Mouse (Mus musculus) granulocyte monocyte progenitor cell, adult 5-6 weeks (primary cell): ENCODE results near the gene Hook2. TPM values are rescaled to one million over a fixed set of nuclear protein-coding genes. Genes with fewer than 3 reads are reported as not detected.

Source experiments
- ATAC-seq: replicated peaks from 2 replicates; pipeline ENCODE4 v1.8.0; 2016; ENCODE audit warnings: mild to moderate bottlenecking, moderate TSS enrichment, inconsistent platforms; ENCODE audit not compliant: poor library complexity, severe bottlenecking
- total RNA-seq, 2 experiments: library from RNA; stranded (forward) in 1 of 2; stranded (reverse) in 1 of 2; fragments of 200-712, 200-1000 nt in 1 of 2; fragments of >200 nt in 1 of 2; fragmentation: Nextera tagmentation in 1 of 2; gene quantifications; 2 replicates each; pipeline ENCODE4 v1.2.3; 2014 to 2017

Hook2 gene
- total RNA-seq, 2 experiments from 2014 or later, result 5.7 to 6.1 TPM

GRCm38 (mm10) chr8:85025098-85025932 is 34.9 kb downstream of the Hook2 start, which contains the start of gene Asna1:
Gene Asna1 (minus strand): TSS chr8:85025281.
- peak; percentile 77 for ATAC-seq

DNA sequence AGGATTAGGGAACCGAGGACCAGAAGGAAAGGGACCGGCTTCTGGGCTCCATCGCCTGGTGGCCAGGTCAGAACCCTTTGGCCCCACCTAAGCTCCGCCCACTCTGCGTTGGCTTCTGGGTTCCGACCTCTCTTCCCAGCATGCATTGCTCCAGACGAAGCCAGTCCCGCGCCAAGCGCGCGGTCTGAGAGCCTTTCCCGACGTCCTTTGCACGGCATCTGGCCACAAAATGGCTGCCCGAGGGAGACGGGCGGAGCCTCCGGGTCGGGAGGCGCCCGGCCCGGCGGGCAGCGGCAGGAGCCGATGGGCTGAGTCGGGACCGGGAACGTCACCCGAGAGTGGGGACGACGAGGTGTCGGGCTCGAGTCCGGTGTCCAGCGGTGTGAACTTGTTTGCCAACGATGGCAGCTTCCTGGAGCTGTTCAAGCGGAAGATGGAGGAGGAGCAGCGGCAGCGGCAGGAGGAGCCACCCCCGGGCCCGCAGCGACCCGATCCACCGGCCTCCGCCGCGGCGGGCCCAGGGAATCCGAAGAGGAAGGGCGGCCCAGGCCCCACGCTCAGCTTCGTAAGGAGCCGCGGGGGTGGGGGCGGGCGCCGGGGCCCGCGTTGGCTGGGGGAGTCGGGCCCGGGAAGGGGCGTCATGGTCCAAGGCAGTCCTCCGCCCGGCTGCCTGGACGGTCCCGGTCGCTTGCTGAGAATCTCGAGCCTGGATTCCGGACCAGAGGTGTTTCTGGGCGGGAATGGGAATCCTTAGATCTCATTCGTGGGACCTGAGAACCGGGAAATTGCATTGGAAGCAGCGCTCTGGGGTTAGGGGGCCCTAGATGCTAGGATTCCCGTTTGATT is 36.5 kb downstream of the Hook2 start, which contains the start of gene Trir:
Gene Trir (plus strand): TSS at position 154 of the 846 bp plus-strand sequence.
- peak; percentile 77 for ATAC-seq

- no peak for ATAC-seq
These were observed 37.1 kb downstream of the Hook2 start for GRCm38 (mm10) chr8:85027516-85027855.

GRCm38 (mm10) chr8:85027922-85028321 is 37.5 kb downstream of the Hook2 start:
- no peak for ATAC-seq

DNA sequence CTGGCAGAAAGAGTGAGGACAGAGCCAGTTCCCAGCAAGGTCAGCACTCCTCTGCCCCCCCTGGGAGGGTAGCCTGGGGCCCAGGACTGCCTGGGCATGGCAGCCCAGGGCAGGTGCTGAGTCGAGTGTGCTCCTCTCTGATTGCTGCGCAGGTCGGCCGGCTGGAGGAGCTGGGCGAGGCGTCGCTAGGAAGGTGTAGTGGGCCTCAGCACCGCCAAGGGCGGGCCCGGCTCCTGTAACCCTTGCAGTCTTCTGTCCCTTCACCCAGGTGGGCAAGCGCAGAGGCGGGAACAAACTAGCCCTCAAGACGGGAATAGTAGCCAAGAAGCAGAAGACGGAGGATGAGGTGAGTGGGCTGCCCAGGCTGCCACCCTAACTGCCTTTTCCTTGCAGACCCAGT is 38.9 kb downstream of the Hook2 start:
- no peak for ATAC-seq

GRCm38 (mm10) chr8:85032622-85033311 is 42.4 kb downstream of the Hook2 start:
- no peak for ATAC-seq

GRCm38 (mm10) chr8:85033867-85034266 is 43.5 kb downstream of the Hook2 start:
- no peak for ATAC-seq

DNA sequence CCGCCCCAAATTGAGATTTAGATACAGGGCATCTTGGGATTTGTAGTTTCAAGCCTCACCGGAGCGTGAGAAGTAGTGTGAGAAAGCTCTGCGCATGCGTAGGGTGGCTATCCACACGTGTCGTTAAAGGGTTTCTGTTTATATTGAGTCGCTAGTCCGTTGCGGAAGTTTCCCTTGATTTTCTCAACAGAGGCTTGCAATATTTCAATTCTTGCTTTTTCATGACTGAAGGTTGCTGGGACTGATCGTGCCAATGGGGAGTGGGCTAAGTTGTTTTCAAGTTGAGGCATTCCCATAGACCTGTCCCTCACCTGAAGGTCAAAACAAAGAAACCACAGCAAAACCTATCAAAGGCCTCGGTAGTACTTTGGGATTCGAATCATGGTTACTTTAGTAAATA is 44.4 kb downstream of the Hook2 start:
- ATAC-seq, result peak; percentile 26

DNA sequence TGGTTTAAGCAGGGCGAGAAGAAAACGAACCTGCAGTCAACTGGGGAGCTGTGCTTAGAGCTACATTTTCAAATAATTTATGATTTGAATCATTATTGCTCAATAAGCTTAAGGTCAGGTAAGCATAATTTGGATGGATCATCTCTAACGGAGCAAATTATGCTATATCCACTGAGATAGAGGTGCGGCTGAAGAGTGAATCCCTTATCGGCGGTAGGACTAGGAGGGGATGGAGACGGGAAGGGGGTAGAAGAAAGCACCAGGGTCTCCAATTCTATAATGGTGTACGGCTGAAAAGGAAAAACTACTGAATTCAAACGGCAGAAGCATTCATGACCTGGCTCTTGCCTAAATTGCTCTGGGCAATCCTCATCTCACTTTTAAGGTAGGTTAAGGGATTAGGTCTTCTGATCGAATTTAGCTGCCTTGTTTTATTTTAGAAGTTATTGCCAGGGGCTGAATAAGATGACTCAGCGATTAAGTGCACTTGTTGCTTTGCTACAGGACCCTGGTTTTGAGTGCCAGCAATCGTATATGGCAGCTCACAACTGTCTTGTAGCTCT is 44.8 kb downstream of the Hook2 start:
- ATAC-seq, result no peak

- ATAC-seq, result no peak
These were observed 45.4 kb downstream of the Hook2 start for GRCm38 (mm10) chr8:85035728-85036310.

- ATAC-seq, result no peak
These were observed 45.9 kb downstream of the Hook2 start for GRCm38 (mm10) chr8:85036381-85036717.

DNA sequence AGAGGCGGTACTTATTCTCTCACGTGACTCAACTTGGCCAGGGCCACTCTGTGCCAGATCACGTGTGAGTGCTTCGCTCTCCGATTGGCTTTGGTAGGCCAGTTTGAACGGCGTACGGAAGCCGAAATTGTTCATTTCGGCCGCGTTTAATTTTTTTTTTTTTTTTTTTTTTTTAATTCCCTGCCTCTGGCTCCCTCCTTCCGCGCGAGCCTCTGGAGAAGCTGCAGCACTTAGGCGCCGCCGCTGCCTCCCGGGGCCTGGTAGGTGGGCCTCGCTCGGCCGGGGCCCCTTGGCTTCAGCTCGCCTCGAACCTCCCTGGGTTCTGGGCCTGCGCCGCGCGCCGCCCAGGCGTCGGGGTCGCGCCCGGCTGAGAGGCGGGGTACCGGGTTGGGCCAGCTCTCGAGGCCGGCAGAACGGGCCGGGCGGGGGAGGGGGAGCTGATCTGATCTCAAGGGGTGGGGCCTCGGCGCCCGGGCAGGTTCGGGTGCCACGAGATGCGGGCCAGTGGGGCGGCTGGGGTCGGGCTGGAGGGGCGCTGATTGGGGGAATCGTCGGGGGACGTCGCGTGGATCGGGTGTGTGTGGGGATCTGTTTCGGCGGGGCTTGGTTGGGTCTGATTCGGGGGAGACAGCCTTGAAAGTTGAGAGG is 46.4 kb downstream of the Hook2 start, which contains the start of gene Tnpo2:
Gene Tnpo2 (plus strand): TSS at position 198 of the 648 bp plus-strand sequence.
- peak; percentile 68 for ATAC-seq

- ATAC-seq, result peak; percentile 24
These were observed 46.9 kb downstream of the Hook2 start for GRCm38 (mm10) chr8:85037366-85037680.

DNA sequence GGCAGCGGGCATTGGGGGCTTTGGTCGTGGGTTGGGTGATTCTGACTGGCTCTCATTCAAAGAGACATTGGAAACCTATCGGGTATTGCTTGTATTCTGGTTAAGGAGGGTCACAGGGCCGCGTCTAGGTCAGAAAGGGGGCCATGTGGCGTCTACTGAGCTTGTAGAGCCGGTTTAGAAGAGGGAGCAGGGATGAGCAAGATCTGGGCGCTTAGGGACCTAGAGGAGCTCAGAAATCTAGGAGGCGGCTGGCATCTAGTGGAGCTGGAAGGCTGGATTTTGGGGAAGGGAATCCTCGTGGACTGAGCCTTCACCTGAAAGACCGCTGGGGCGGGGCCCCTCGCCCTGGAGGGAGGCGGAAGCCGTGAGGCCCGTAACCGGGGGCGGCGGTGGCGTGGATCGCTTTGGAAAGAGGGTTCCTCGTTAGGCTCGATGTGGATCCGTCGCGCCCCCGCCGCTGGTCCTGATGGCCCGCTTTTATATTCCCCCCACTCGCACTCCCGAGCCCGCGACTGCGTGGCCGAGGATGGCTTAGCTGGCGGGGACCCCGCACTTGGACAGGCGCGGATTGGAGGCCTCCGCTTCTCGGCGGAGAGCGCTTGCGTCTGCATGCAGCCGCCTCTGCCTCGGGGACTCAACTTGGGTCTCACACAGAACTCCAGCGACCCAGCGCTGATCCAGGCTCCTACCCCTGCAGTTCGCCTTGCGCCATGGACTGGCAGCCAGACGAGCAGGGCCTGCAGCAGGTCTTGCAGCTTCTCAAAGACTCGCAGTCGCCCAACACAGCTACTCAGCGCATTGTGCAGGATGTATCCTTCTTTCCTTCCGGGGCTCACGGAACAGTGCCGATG is 47.5 kb downstream of the Hook2 start:
- ATAC-seq, result peak; percentile 39

DNA sequence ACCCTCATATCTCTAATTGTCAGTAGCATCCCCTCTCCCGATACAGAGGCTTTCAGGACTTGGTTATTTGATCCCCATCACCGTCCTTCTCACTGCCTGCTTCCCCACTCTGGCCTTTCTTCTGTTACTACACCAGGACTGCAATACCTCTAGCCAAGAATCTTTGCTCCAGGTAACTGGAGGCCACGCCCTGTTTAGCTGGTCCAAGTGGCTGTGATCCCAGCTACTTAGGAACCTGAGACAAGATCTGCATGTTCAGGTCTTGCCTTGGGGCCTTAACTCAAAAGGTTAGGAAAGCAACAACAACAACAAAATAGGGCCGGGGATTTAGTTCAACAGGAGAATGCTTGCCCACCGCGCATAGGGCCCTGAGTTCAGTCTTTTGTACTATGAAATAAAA is 53.2 kb downstream of the Hook2 start:
- no peak for ATAC-seq
